Mouse (Mus musculus) macrophage (primary cell): ENCODE results near the gene Clba1. TPM values are rescaled to one million over a fixed set of nuclear protein-coding genes. Genes with fewer than 3 reads are reported as not detected.

Experiments used
- H3K27ac ChIP-seq: fragments of 350-480 bp; formaldehyde crosslinking; 2 replicates; pipeline ENCODE4 v1.9.0; 2021
- H3K36me3 ChIP-seq: fragments of 350-480 bp; formaldehyde crosslinking; 2 replicates; pipeline ENCODE4 v1.9.0; 2021; ENCODE audit errors: inconsistent target
- H3K4me3 ChIP-seq: fragments of 350-480 bp; formaldehyde crosslinking; 2 replicates; pipeline ENCODE4 v1.9.0; 2021; ENCODE audit errors: inconsistent target
- H3K79me2 ChIP-seq: fragments of 350-480 bp; formaldehyde crosslinking; 2 replicates; pipeline ENCODE4 v1.9.0; 2021; ENCODE audit errors: inconsistent target
- whole genome bisulfite sequencing: methylation state at CpG from one replicate; pipeline ENCODE4 v1.1.7; 2026; ENCODE audit warnings: inconsistent platforms; ENCODE audit not compliant: missing documents; 5-methylcytosine and 5-hydroxymethylcytosine counted together
- polyA plus RNA-seq: library from polyadenylated mRNA; stranded (reverse); fragments of 250-400 nt; gene quantifications from 3 replicates; pipeline ENCODE4 v1.2.4, GENCODE M21; 2018; ENCODE audit warnings: inconsistent platforms

Clba1 gene
- polyA plus RNA-seq, 1 experiment from 2014 or later: 1.9 TPM

GRCm38 (mm10) chr12:112772306-112772705 is 36.4 kb upstream of the Clba1 start:
- no peak overlapping the region for H3K27ac ChIP-seq
- no peaks in the 10 kb centered on the region for H3K79me2 ChIP-seq
- H3K36me3 ChIP-seq: peaks cover 20% of the 10 kb centered on the region
- 90% methylated on average over 14 of the region's 14 CpGs for WGBS
- H3K4me3 ChIP-seq: no peak overlapping the region

- no peaks in the 10 kb centered on the region for H3K79me2 ChIP-seq
- H3K36me3 ChIP-seq: peaks cover 10% of the 10 kb centered on the region; the same call in 1 of the 2 replicates
- 91% methylated on average over 9 of the region's 9 CpGs for WGBS
- no peak overlapping the region for H3K4me3 ChIP-seq
- no peak overlapping the region for H3K27ac ChIP-seq
Measured at GRCm38 (mm10) chr12:112773366-112773765, 35.4 kb upstream of the Clba1 start.

GRCm38 (mm10) chr12:112774026-112774425 is 34.7 kb upstream of the Clba1 start:
- 0 out of 2 replicates have a peak, but pooled peaks cover 3% of the 10 kb centered on the region for H3K36me3 ChIP-seq
- H3K27ac ChIP-seq: no peak overlapping the region
- H3K79me2 ChIP-seq: no peaks in the 10 kb centered on the region
- WGBS: 68% methylated on average over 6 of the region's 6 CpGs
- H3K4me3 ChIP-seq: no peak overlapping the region

GRCm38 (mm10) chr12:112774481-112774880 is 34.3 kb upstream of the Clba1 start:
- Histone ChIP-seq H3K4me3 (no peak overlapping the region), H3K79me2 (no peaks in the 10 kb centered on the region), H3K27ac (no peak overlapping the region), H3K36me3 (no peaks in the 10 kb centered on the region)
- 95% methylated on average over 10 of the region's 10 CpGs for WGBS

- Histone ChIP-seq H3K36me3 (peaks cover 19% of the 10 kb centered on the region), H3K4me3 (no peak overlapping the region), H3K27ac (no peak overlapping the region), H3K79me2 (peaks cover 49% of the 10 kb centered on the region)
- 83% methylated on average over 8 of the region's 8 CpGs for WGBS
Measured at GRCm38 (mm10) chr12:112791026-112791425, 17.7 kb upstream of the Clba1 start.

- Histone ChIP-seq H3K4me3 (peak overlapping the region; percentile 49), H3K27ac (peak overlapping the region; percentile 80), H3K36me3 (no peaks in the 10 kb centered on the region), H3K79me2 (peaks cover 49% of the 10 kb centered on the region)
- 82% methylated on average over 12 of the region's 13 CpGs for WGBS
Measured at GRCm38 (mm10) chr12:112793601-112794355, 15.0 kb upstream of the Clba1 start.

GRCm38 (mm10) chr12:112794356-112794816 is 14.4 kb upstream of the Clba1 start:
- Histone ChIP-seq H3K27ac (peak overlapping the region; percentile 80), H3K4me3 (peak overlapping the region; percentile 49), H3K79me2 (peaks cover 49% of the 10 kb centered on the region), H3K36me3 (no peaks in the 10 kb centered on the region)
- WGBS: 86% methylated on average over 7 of the region's 7 CpGs

GRCm38 (mm10) chr12:112794998-112795397 is 13.7 kb upstream of the Clba1 start:
- 89% methylated on average over 5 of the region's 5 CpGs for WGBS
- Histone ChIP-seq H3K27ac (peak overlapping the region; percentile 80), H3K4me3 (peak overlapping the region; percentile 49), H3K79me2 (peaks cover 49% of the 10 kb centered on the region), H3K36me3 (no peaks in the 10 kb centered on the region)

GRCm38 (mm10) chr12:112795466-112796104 is 13.2 kb upstream of the Clba1 start:
- Histone ChIP-seq H3K27ac (peak overlapping the region; percentile 80), H3K36me3 (no peaks in the 10 kb centered on the region), H3K4me3 (peak overlapping the region; percentile 49), H3K79me2 (peaks cover 49% of the 10 kb centered on the region)
- WGBS: 11% methylated on average over 18 of the region's 18 CpGs

- H3K36me3 ChIP-seq: no peaks in the 10 kb centered on the region
- 89% methylated on average over 17 of the region's 17 CpGs for WGBS
- peaks cover 36% of the 10 kb centered on the region for H3K79me2 ChIP-seq
- peak overlapping the region; percentile 80 for H3K27ac ChIP-seq
- no peak overlapping the region for H3K4me3 ChIP-seq
Measured at GRCm38 (mm10) chr12:112796551-112797510, 11.9 kb upstream of the Clba1 start.

- H3K36me3 ChIP-seq: no peaks in the 10 kb centered on the region
- H3K27ac ChIP-seq: no peak overlapping the region
- WGBS: 67% methylated on average over 14 of the region's 15 CpGs
Measured at GRCm38 (mm10) chr12:112797672-112798331, 10.9 kb upstream of the Clba1 start.

GRCm38 (mm10) chr12:112798332-112798681 is 10.4 kb upstream of the Clba1 start:
- peaks cover 22% of the 10 kb centered on the region for H3K79me2 ChIP-seq
- no peaks in the 10 kb centered on the region for H3K36me3 ChIP-seq
- no peak overlapping the region for H3K4me3 ChIP-seq
- H3K27ac ChIP-seq: no peak overlapping the region
- WGBS: 80% methylated on average over 5 of the region's 5 CpGs

More at GRCm38 (mm10) chr12:112797672-112798331, 10.9 kb upstream of the Clba1 start:
- H3K79me2 ChIP-seq: peaks cover 27% of the 10 kb centered on the region
- no peak overlapping the region for H3K4me3 ChIP-seq

- Histone ChIP-seq H3K4me3 (no peak overlapping the region), H3K27ac (no peak overlapping the region), H3K79me2 (peaks cover 17% of the 10 kb centered on the region), H3K36me3 (no peaks in the 10 kb centered on the region)
- 85% methylated on average over 4 of the region's 5 CpGs for WGBS
Measured at GRCm38 (mm10) chr12:112798716-112799115, 10.0 kb upstream of the Clba1 start.
